Mouse (Mus musculus): ENCODE measurements around the gene Unc79. TPM values are rescaled to one million over a fixed set of nuclear protein-coding genes. Genes with fewer than 3 reads are reported as not detected.

Unc79 gene
- polyA plus RNA-seq, 1 experiment from 2014 or later: 0.27 TPM

DNA sequence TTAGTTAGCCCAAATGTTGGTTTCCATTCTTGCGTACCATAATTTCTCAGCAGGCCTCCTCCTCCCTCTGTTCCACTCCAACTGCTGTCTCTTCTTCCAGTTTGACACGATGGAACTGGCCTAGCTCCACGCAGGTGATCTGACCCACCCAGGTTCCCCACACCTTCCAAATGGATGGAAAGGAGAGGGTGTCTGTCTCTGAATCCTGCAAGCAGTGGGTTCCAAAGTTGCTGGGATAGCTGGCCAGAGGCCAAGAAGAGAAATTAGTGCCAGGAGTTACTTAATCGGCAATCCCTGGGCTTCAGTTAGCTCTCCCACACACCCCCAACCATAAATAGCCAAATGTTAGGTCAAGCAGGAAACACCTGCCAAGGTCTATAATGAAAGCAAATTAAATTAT lies 212.1 kb downstream of the Unc79 start:
- ATAC-seq: no peak
- Histone ChIP-seq H3K9me3 (ENCODE audit: control insufficient read depth, low read length) (no peaks in the 10 kb centered on the region), H3K36me3 (ENCODE audit: control insufficient read depth, insufficient read depth, low read length) (no peaks in the 10 kb centered on the region), H3K4me3 (ENCODE audit: low read length) (no peak overlapping the region), H3K4me1 (ENCODE audit: control insufficient read depth, insufficient read depth, low read length) (no peaks in the 10 kb centered on the region), H3K27me3 (replicated peaks; ENCODE audit: control insufficient read depth, insufficient read depth, low read length) (no peaks in the 10 kb centered on the region), H3K4me2 (ENCODE audit: low read depth, low read length) (no peak overlapping the region), H3K27ac (ENCODE audit: low read length) (no peak overlapping the region), H3K9ac (ENCODE audit: low read depth, low read length) (no peak overlapping the region)
- 86% methylated on average over 4 of the region's 4 CpGs for WGBS

DNA sequence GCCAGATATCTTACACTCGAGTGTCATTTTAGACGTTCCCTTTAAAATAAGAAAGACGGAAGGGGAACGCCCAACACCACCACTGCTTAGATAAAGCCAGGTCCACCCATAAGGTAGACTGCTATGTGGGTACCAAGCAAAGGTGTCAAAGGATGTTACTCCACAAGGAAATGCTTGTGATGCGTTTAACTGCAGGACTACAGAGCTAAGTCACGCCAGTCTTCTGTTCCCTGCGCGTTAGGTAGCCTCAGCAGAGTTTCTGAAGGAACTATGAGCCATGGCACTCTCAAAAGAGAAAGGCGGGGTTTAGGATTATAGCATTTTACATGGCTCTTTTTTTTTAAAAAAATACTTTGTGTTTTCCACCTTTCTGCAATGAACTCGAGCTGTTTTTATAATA lies 214.9 kb downstream of the Unc79 start:
- Histone ChIP-seq H3K9me3 (ENCODE audit: control insufficient read depth, low read length) (no peaks in the 10 kb centered on the region), H3K36me3 (ENCODE audit: control insufficient read depth, insufficient read depth, low read length) (no peaks in the 10 kb centered on the region), H3K27ac (ENCODE audit: low read length) (no peak overlapping the region), H3K9ac (ENCODE audit: low read depth, low read length) (no peak overlapping the region), H3K4me2 (ENCODE audit: low read depth, low read length) (no peak overlapping the region), H3K4me3 (ENCODE audit: low read length) (no peak overlapping the region), H3K4me1 (ENCODE audit: control insufficient read depth, insufficient read depth, low read length) (no peaks in the 10 kb centered on the region), H3K27me3 (replicated peaks; ENCODE audit: control insufficient read depth, insufficient read depth, low read length) (no peaks in the 10 kb centered on the region)
- 82% methylated on average over 10 of the region's 10 CpGs for WGBS
- no peak for ATAC-seq

DNA sequence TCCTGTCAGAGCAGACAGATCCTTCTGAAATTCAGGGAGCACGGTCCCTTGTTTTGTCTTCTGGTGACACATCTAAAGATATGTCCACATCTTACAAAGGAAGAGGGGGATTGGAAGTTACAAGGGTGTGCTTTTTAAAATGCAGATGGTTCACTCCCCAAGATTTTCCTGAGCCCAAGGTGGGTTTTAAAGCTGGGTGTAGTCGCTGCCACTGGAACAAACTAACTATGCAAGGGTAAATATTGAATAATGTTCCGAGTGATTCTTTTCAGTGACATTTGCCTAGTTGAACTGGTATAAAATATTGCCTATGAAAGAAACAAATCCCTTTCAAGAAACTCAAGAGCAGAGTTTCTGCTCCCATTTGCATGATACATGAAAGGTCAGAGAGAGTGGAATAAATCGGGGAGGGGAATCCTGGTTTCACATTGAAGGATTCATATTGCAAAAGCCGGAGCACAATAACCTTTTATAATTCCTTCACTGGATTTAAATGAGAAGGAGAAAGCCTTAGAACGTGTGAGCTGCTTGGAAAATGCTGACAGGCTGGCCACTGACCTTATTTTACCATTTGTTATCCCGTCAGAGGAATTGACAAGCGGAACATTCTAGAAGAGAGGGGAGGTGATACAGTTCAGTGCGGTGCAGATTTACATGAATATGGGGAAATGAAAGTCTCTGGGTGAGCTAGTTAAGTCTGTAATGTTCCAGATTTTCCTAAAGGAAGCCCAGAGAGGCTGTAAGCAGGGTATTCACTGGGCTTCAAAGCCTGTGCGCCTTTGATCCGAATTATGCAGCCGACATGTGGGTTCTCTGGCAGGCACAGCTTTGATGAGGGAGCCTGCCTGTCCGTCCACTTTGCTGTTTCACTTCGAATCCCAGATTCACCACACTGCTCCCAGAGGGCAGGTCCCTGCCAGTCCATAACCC lies 215.7 kb downstream of the Unc79 start:
- H3K9ac ChIP-seq (ENCODE audit: low read depth, low read length): no peak overlapping the region
- no peaks in the 10 kb centered on the region for H3K9me3 ChIP-seq (ENCODE audit: control insufficient read depth, low read length)
- ATAC-seq: no peak
- no peak overlapping the region for H3K4me2 ChIP-seq (ENCODE audit: low read depth, low read length)
- no peaks in the 10 kb centered on the region for H3K27me3 ChIP-seq (replicated peaks; ENCODE audit: control insufficient read depth, insufficient read depth, low read length)
- no peaks in the 10 kb centered on the region for H3K36me3 ChIP-seq (ENCODE audit: control insufficient read depth, insufficient read depth, low read length)
- WGBS: 70% methylated on average over 14 of the region's 14 CpGs
- no peak overlapping the region for H3K27ac ChIP-seq (ENCODE audit: low read length)
- no peaks in the 10 kb centered on the region for H3K4me1 ChIP-seq (ENCODE audit: control insufficient read depth, insufficient read depth, low read length)
- H3K4me3 ChIP-seq (ENCODE audit: low read length): no peak overlapping the region

DNA sequence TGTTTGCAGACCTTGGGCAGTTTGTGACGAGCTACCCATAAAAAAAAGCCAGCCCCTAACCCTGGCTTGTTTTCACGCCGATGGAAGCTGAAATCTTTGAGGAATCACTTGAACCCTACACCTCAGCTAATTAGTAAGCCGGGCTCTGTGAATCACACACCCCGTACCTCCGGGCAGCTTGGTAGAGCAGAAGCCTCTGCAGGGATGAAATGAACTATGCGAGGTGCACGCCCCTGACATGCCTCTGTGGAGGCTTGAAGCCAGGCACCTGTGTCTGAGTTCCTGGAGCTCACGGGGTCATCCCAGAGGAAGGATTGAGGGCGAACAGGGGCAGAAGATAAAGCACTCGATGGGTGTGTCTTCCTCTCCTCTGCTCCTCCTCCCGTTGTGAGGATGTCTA lies 220.2 kb downstream of the Unc79 start:
- H3K4me3 ChIP-seq (ENCODE audit: low read length): no peak overlapping the region
- H3K27me3 ChIP-seq (replicated peaks; ENCODE audit: control insufficient read depth, insufficient read depth, low read length): no peaks in the 10 kb centered on the region
- no peaks in the 10 kb centered on the region for H3K36me3 ChIP-seq (ENCODE audit: control insufficient read depth, insufficient read depth, low read length)
- no peaks in the 10 kb centered on the region for H3K4me1 ChIP-seq (ENCODE audit: control insufficient read depth, insufficient read depth, low read length)
- 55% methylated on average over 12 of the region's 12 CpGs for WGBS
- no peak overlapping the region for H3K9ac ChIP-seq (ENCODE audit: low read depth, low read length)
- H3K4me2 ChIP-seq (ENCODE audit: low read depth, low read length): no peak overlapping the region
- H3K27ac ChIP-seq (ENCODE audit: low read length): no peak overlapping the region
- no peaks in the 10 kb centered on the region for H3K9me3 ChIP-seq (ENCODE audit: control insufficient read depth, low read length)
- ATAC-seq: no peak

DNA sequence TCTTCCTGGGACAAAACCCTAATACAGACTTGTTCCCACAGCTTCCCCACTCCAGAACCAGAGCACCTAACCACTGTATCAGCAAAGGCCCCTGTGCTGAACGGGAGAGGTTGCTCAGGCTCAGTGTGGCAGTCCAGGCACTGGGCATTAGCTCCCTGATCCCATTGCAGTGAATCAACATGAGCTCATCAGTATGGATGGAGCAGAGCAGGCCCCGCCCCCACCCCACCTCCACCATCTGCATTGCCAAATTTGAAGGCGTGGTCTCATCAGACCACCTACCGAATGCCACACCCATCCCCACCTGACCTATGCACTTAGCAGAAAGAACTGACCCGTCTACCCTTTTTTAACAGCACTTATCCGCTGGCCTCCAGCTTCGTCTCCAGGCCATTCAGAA lies 234.4 kb downstream of the Unc79 start:
- no peak overlapping the region for H3K27ac ChIP-seq (ENCODE audit: low read length)
- no peak for ATAC-seq
- no peaks in the 10 kb centered on the region for H3K9me3 ChIP-seq (ENCODE audit: control insufficient read depth, low read length)
- no peak overlapping the region for H3K4me2 ChIP-seq (ENCODE audit: low read depth, low read length)
- H3K4me3 ChIP-seq (ENCODE audit: low read length): no peak overlapping the region
- H3K9ac ChIP-seq (ENCODE audit: low read depth, low read length): no peak overlapping the region
- no peaks in the 10 kb centered on the region for H3K27me3 ChIP-seq (replicated peaks; ENCODE audit: control insufficient read depth, insufficient read depth, low read length)
- no peaks in the 10 kb centered on the region for H3K36me3 ChIP-seq (ENCODE audit: control insufficient read depth, insufficient read depth, low read length)
- 22% methylated on average over 7 of the region's 7 CpGs for WGBS
- H3K4me1 ChIP-seq (ENCODE audit: control insufficient read depth, insufficient read depth, low read length): no peaks in the 10 kb centered on the region

DNA sequence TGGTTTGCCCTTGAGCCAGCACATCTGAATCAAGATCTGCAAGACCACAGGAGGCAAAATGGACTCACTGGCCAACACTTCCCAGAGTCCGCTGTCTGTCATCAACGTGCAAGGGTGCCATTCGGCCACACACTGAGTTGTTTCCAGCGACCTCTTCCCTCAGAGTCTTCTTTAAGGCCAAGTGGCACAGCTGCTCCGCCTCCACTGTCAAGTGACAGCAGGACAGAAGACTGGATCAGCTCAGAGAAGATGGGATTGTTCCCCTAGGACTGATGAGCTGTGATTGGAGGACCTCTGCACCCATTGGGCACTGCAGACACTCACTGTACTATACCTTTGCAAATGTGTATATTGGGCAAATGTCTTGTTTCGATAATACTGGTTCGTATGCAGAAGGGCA lies 238.4 kb downstream of the Unc79 start:
- ATAC-seq: no peak
- 79% methylated on average over 7 of the region's 7 CpGs for WGBS
- H3K36me3 ChIP-seq (ENCODE audit: control insufficient read depth, insufficient read depth, low read length): no peaks in the 10 kb centered on the region
- H3K9ac ChIP-seq (ENCODE audit: low read depth, low read length): no peak overlapping the region
- no peak overlapping the region for H3K4me2 ChIP-seq (ENCODE audit: low read depth, low read length)
- no peak overlapping the region for H3K4me3 ChIP-seq (ENCODE audit: low read length)
- H3K9me3 ChIP-seq (ENCODE audit: control insufficient read depth, low read length): no peaks in the 10 kb centered on the region
- H3K27me3 ChIP-seq (replicated peaks; ENCODE audit: control insufficient read depth, insufficient read depth, low read length): no peaks in the 10 kb centered on the region
- no peak overlapping the region for H3K27ac ChIP-seq (ENCODE audit: low read length)
- H3K4me1 ChIP-seq (ENCODE audit: control insufficient read depth, insufficient read depth, low read length): no peaks in the 10 kb centered on the region

DNA sequence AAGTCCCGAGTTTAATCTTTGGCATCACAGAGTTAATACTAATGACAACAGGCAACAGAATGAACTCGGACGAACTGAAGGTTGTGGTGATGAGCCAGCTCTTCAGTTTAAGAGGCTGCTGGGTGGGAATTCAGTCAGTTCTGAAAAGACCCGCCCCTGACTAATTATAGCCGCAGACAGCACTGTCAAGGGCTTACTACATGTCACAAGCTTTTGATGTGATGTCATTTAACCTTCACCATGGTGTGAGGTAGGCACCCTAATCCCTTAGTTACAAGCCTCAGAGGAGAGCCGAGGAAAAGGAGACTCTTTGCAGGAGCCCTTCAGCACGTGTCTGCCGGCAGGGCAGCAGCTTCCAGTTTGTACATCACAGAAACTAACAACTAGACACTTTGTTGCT lies 239.6 kb downstream of the Unc79 start:
- Histone ChIP-seq H3K9me3 (ENCODE audit: control insufficient read depth, low read length) (no peaks in the 10 kb centered on the region), H3K27me3 (replicated peaks; ENCODE audit: control insufficient read depth, insufficient read depth, low read length) (no peaks in the 10 kb centered on the region), H3K9ac (ENCODE audit: low read depth, low read length) (no peak overlapping the region), H3K4me1 (ENCODE audit: control insufficient read depth, insufficient read depth, low read length) (no peaks in the 10 kb centered on the region), H3K27ac (ENCODE audit: low read length) (no peak overlapping the region), H3K4me3 (ENCODE audit: low read length) (no peak overlapping the region), H3K36me3 (ENCODE audit: control insufficient read depth, insufficient read depth, low read length) (no peaks in the 10 kb centered on the region), H3K4me2 (ENCODE audit: low read depth, low read length) (no peak overlapping the region)
- ATAC-seq: no peak
- WGBS: 64% methylated on average over 8 of the region's 8 CpGs

DNA sequence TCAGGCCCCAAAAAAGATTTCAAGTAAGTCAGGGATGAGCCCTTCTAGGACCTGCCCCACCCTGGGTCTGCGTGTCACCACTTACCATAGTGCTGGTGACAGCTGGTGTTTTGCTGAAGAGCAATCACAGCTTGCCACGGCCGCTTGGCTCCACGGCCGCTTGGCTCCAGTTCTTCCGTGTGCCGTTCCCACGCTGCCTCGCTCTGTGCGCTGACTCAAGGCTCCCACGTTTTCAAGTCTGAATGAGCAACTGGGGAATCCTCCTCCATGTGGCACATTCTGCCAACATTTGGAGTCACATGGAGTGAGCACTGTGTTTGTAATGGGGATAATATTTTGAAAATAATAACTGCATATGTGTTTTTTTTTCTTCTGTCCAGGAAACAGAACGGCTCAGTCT lies 241.1 kb downstream of the Unc79 start:
- WGBS: 77% methylated on average over 12 of the region's 12 CpGs
- no peaks in the 10 kb centered on the region for H3K36me3 ChIP-seq (ENCODE audit: control insufficient read depth, insufficient read depth, low read length)
- H3K27ac ChIP-seq (ENCODE audit: low read length): no peak overlapping the region
- H3K9ac ChIP-seq (ENCODE audit: low read depth, low read length): no peak overlapping the region
- H3K9me3 ChIP-seq (ENCODE audit: control insufficient read depth, low read length): no peaks in the 10 kb centered on the region
- ATAC-seq: no peak
- no peaks in the 10 kb centered on the region for H3K27me3 ChIP-seq (replicated peaks; ENCODE audit: control insufficient read depth, insufficient read depth, low read length)
- H3K4me1 ChIP-seq (ENCODE audit: control insufficient read depth, insufficient read depth, low read length): no peaks in the 10 kb centered on the region
- no peak overlapping the region for H3K4me3 ChIP-seq (ENCODE audit: low read length)
- H3K4me2 ChIP-seq (ENCODE audit: low read depth, low read length): no peak overlapping the region

DNA sequence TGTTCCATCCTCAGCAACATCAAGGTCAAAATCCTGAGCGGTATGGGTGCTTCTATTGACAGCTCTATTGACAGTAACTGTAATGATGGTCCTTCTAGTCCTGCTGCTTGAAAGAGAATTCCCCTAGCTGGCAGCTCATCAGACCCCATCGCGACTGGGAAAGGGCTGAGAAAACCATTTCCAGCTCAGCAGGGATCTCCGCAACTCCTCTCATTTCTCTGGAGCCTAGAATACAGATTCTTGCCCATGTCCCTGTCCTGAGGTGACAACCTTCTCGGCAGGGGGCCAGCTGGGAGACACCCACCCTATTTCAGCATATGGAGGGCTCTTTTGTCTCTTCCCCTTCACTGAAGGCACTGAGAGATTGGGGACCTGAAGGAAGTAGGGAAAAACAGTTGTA lies 244.3 kb downstream of the Unc79 start:
- H3K9me3 ChIP-seq (ENCODE audit: control insufficient read depth, low read length): no peaks in the 10 kb centered on the region
- no peak overlapping the region for H3K4me2 ChIP-seq (ENCODE audit: low read depth, low read length)
- H3K27ac ChIP-seq (ENCODE audit: low read length): no peak overlapping the region
- no peak for ATAC-seq
- H3K4me3 ChIP-seq (ENCODE audit: low read length): no peak overlapping the region
- H3K4me1 ChIP-seq (ENCODE audit: control insufficient read depth, insufficient read depth, low read length): no peaks in the 10 kb centered on the region
- H3K27me3 ChIP-seq (replicated peaks; ENCODE audit: control insufficient read depth, insufficient read depth, low read length): no peaks in the 10 kb centered on the region
- WGBS: 54% methylated on average over 5 of the region's 5 CpGs
- no peaks in the 10 kb centered on the region for H3K36me3 ChIP-seq (ENCODE audit: control insufficient read depth, insufficient read depth, low read length)
- H3K9ac ChIP-seq (ENCODE audit: low read depth, low read length): no peak overlapping the region

All from intestine, embryonic 16.5 days (tissue).